ENCODE assay signal across 25 mouse cellular contexts in the genomic region with DNA sequence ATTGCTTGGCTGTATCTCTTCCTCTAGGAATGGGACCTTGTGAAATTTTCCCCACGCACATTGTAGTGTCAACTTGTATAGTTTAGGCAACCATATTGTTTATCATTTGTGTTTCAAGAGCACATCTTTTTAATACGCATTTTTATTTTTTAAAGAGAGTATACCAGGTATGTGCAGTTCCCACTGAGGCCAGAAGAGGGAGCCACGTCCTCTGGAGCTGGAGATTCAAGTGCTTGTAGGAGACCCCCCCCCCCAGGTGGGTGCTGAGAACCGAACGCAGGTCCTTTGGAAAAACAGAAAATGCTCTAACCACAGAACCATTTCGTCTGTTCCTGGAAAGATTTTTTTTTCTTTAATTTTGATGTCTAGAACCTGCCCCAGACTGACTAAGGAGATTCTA.
DNase-seq lines count a peak whose midpoint lies in the region; ATAC-seq and TF ChIP-seq lines count a peak whose summit lies in the region.
"Had no signal": no experiment of that assay in that cellular context is flagged by ENCODE, and none has a peak within 500 bp of the region (broad histone marks: within the 10 kb centered on the region; RNA-seq: fewer than 3 reads in every experiment).

No protein-coding gene starts in this region.

- H3K4me1 ChIP-seq in kidney, postnatal 0 days (replicated peaks; ENCODE audit: insufficient read depth, low read length), result no peaks in the 10 kb centered on the region
- peaks cover 2% of the 10 kb centered on the region; the same call in 1 of the 2 replicates for H3K4me1 ChIP-seq in testis, adult 2 months (ENCODE audit: control insufficient read depth, insufficient read depth, low read length)
- H3K4me1 ChIP-seq in forebrain, embryonic 11.5 days (replicated peaks; ENCODE audit: control insufficient read depth, insufficient read depth, low read length), result no peaks in the 10 kb centered on the region

- H3K9me3 ChIP-seq in kidney, postnatal 0 days (replicated peaks; ENCODE audit: low read length), result no peaks in the 10 kb centered on the region
- no peaks in the 10 kb centered on the region for H3K9me3 ChIP-seq in forebrain, embryonic 11.5 days (ENCODE audit: control insufficient read depth, low read length)
- H3K9me3 ChIP-seq: forebrain, embryonic 10.5 days; limb, embryonic 12.5 days; liver, embryonic 13.5 days had no signal

- no peak overlapping the region for H3K4me3 ChIP-seq in kidney, postnatal 0 days (replicated peaks; ENCODE audit: low read depth, low read length)
- H3K4me3 ChIP-seq in testis, adult 2 months (ENCODE audit: control insufficient read depth, low read depth, low read length), result no peak overlapping the region
- H3K4me3 ChIP-seq in forebrain, embryonic 11.5 days (ENCODE audit: low read depth, low read length), result no peak overlapping the region
- H3K4me3 ChIP-seq: forebrain, embryonic 10.5 days; heart, embryonic 12.5 days; limb, embryonic 12.5 days; liver, embryonic 13.5 days had no signal

- no peak for TF ChIP-seq POLR2A in testis, adult 2 months (IDR thresholded peaks at IDR 0.05; ENCODE audit: control insufficient read depth, low read depth, low read length)

- no peak overlapping the region for H3K4me2 ChIP-seq in kidney, postnatal 0 days (ENCODE audit: low read length)
- no peak overlapping the region for H3K4me2 ChIP-seq in forebrain, embryonic 11.5 days (ENCODE audit: low read depth, low read length, severe bottlenecking)
- H3K4me2 ChIP-seq: heart, embryonic 12.5 days; limb, embryonic 12.5 days; liver, embryonic 13.5 days had no signal

- no peaks in the 10 kb centered on the region for H3K27me3 ChIP-seq in kidney, postnatal 0 days (ENCODE audit: insufficient read depth, low read length)
- H3K27me3 ChIP-seq in testis, adult 2 months (ENCODE audit: control insufficient read depth, insufficient read depth, low read length), result no peaks in the 10 kb centered on the region
- H3K27me3 ChIP-seq in forebrain, embryonic 11.5 days (ENCODE audit: control insufficient read depth, insufficient read depth, low read length), result no peaks in the 10 kb centered on the region
- H3K27me3 ChIP-seq: heart, embryonic 12.5 days; limb, embryonic 12.5 days; Patski had no signal

- TF ChIP-seq CTCF in kidney, postnatal 0 days (IDR thresholded peaks at IDR 0.05; ENCODE audit: low read depth), result peak; percentile 15; the same call in 1 of the 2 replicates
- TF ChIP-seq CTCF in testis, adult 2 months (IDR thresholded peaks at IDR 0.05; ENCODE audit: control insufficient read depth, insufficient read depth, insufficient replicate concordance, low read depth, low read length), result peak; percentile 44; the same call in 1 of the 2 replicates

- no peak overlapping the region for H3K27ac ChIP-seq in kidney, postnatal 0 days
- H3K27ac ChIP-seq in testis, adult 2 months (ENCODE audit: control insufficient read depth, insufficient read depth, low read depth, low read length), result no peak overlapping the region
- no peak overlapping the region for H3K27ac ChIP-seq in forebrain, embryonic 11.5 days (ENCODE audit: low read depth, low read length)
- H3K27ac ChIP-seq: forebrain, embryonic 10.5 days; limb, embryonic 12.5 days; liver, embryonic 13.5 days; macrophage had no signal

- no peak overlapping the region for H3K9ac ChIP-seq in kidney, postnatal 0 days (ENCODE audit: low read depth, low read length)
- H3K9ac ChIP-seq in forebrain, embryonic 11.5 days (ENCODE audit: low read length), result no peak overlapping the region
- H3K9ac ChIP-seq: forebrain, postnatal 0 days; heart, embryonic 12.5 days; limb, embryonic 12.5 days; liver, embryonic 13.5 days had no signal

- DNase-seq in adrenal gland, postnatal 14 days, result peak; percentile 11
- DNase-seq in adrenal gland, adult 2 months, result no peak
- no peak for DNase-seq in kidney, postnatal 0 days (ENCODE audit: low spot score)
- DNase-seq in kidney, adult 8-10 months, result no peak
- no peak for DNase-seq in testis, postnatal 14 days (ENCODE audit: low spot score)
- DNase-seq in forebrain, embryonic 11.5 days (ENCODE audit: low spot score), result no peak
- DNase-seq in kidney, adult 18-20 months, result no peak
- DNase-seq: adrenal gland, postnatal 10 days; cerebellum, adult 9-10 months; forebrain, postnatal 0 days; heart, postnatal 10 days; kidney, adult 9 months; kidney, postnatal 25 days; liver, embryonic 13.5 days; right cerebral cortex, adult 18-20 months; right cerebral cortex, postnatal 4 days; thymus, postnatal 14 days had no signal

- no peaks in the 10 kb centered on the region for H3K36me3 ChIP-seq in kidney, postnatal 0 days (ENCODE audit: insufficient read depth, low read length)
- H3K36me3 ChIP-seq in testis, adult 2 months (ENCODE audit: control insufficient read depth, insufficient read depth, low read length), result no peaks in the 10 kb centered on the region
- no peaks in the 10 kb centered on the region for H3K36me3 ChIP-seq in forebrain, embryonic 11.5 days (ENCODE audit: control insufficient read depth, insufficient read depth, low read length)
- H3K36me3 ChIP-seq: forebrain, embryonic 10.5 days; heart, embryonic 12.5 days; limb, embryonic 12.5 days; liver, embryonic 13.5 days had no signal

- 92% methylated on average over 6 of the region's 6 CpGs for WGBS in kidney, postnatal 0 days
- WGBS in forebrain, embryonic 11.5 days, result 86% methylated on average over 6 of the region's 6 CpGs

- ATAC-seq in kidney, postnatal 0 days (replicated peaks; ENCODE audit: low FRiP score, low read depth), result no peak
- no peak for ATAC-seq in forebrain, embryonic 11.5 days (replicated peaks; ENCODE audit: low FRiP score)
- ATAC-seq: activated CD4-positive, CD25-positive, alpha-beta regulatory T cell, adult 4 months; forebrain, postnatal 0 days; midbrain, embryonic 16.5 days; Patski had no signal
